Mouse (Mus musculus) right cerebral cortex, adult 18-20 months (tissue): ENCODE results near the gene Urgcp.
A peak's percentile ranks its signal among the peaks of the same experiment; 100 is the strongest.
"Not testable (repeated sequence)": the region's sequence is repeated elsewhere in the genome, so short reads cannot be mapped to it uniquely, and the experiment has no call there.

Experiments
- DNase-seq: peaks from one replicate; pipeline ENCODE4 v3.0.0; 2022; ENCODE audit warnings: mixed read lengths

The Urgcp gene

DNA sequence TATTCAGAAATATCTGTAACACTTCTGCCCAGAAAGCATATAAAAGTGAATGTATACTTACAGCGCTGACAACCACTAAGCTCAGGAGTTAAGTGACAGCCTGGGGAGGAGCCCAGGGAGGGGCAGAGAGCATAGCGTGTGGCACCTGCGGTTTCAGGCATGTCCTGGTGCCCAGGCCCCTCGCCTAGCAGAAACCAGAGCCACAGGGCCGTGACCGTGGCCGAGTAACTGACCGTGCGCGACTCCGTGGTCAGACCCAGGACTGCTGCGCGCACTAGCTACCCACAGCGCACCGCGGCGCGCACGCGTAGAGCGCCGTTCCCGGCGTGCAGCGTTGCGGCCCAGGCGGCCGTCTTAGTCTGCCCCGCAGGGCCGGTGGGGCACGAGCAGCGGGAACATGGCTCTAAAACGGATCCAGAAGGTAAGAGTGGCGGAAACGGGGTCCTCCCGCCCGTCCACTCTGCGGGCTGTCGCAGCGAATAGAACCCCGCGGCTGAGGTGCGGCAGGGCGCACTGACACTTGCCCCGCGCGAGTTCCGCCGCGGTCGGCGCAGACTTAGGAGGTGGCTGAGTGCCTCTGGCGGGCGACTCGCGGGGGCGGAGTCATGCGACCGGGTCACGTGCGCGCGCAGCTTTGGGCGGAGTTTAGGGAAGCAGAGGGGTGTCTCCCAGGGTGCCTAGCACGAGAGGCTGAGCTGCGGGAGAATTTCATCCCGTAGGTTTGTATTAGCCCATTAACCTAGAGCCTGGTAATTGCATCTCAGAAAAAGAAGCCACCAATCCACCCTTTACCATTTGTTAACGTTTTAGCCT lies at the start of gene Urgcp:
TSS of gene Urgcp (minus strand) at position 557 of the 813 bp plus-strand sequence.
- DNase-seq, result peak; percentile 92

DNA sequence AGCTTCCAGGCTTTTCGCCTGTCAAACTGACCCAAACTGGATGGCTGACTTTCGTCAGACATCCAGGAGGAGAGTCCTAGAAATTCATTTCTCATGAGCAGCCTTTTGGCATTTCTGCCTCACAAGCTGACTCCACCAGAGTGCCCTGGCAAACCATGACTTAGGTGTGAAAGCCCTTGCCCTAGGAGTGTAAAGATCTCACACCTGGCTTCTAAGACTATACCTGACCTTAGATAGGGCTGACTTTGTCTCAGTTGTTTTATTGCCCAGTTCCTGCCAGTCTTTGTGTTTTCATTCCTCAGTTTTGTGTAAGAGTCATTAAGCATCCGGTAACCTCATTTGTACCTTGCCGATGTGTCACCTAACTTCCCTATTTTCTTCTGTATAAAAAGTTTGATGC lies 47.3 kb upstream of the Urgcp start:
- not testable (repeated sequence) for DNase-seq

GRCm38 (mm10) chr11:5807956-5808355 lies 45.8 kb upstream of the Urgcp start:
- DNase-seq, result no peak

- no peak for DNase-seq
Measured at GRCm38 (mm10) chr11:5805711-5806110, 43.5 kb upstream of the Urgcp start.

GRCm38 (mm10) chr11:5804174-5804573 lies 42.0 kb upstream of the Urgcp start:
- no peak for DNase-seq

GRCm38 (mm10) chr11:5803551-5803981 lies 41.4 kb upstream of the Urgcp start, which contains the start of gene Pgam2:
TSS of gene Pgam2 (minus strand) at chr11:5803733.
- DNase-seq, result peak; percentile 38

- no peak for DNase-seq
Measured at GRCm38 (mm10) chr11:5802457-5803217, 40.5 kb upstream of the Urgcp start.

DNA sequence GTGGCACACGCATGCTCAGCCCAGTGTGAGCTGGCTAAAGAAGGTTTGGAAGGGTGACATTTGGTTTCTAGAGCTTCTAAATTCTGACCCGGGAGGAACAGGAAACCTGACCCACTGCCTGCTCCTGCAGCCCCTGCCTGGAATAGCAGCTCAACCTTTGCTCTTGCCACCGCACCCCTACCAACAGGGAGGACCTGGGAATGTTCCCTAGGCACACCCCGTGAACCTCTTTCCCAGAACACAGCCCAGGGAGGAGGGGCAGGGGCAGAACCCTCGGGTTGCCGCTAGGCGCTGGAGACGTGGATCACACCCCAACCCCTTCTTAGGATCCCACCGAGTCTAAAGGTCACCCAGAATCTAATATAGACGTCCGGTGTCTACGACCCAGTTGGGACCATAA lies 39.8 kb upstream of the Urgcp start:
- DNase-seq, result no peak

DNA sequence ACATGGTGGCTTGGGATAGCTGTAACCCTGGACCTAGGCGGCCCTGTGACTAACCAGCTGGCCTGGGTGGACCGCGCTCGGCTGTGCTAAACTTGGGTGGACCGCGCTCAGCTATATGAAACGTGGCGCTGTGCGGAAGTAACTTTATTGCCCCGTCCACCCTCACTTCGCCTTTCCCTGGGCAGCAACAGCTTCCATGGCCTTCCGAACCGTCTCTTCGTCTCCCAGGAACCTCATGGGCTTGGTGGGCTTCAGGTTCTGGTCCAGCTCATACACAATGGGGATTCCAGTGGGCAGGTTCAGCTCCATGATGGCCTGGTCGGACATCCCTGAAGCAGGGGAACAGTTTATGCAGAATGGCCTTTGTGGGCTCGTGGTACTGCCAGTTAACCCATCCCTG lies 39.3 kb upstream of the Urgcp start:
- DNase-seq, result no peak

DNA sequence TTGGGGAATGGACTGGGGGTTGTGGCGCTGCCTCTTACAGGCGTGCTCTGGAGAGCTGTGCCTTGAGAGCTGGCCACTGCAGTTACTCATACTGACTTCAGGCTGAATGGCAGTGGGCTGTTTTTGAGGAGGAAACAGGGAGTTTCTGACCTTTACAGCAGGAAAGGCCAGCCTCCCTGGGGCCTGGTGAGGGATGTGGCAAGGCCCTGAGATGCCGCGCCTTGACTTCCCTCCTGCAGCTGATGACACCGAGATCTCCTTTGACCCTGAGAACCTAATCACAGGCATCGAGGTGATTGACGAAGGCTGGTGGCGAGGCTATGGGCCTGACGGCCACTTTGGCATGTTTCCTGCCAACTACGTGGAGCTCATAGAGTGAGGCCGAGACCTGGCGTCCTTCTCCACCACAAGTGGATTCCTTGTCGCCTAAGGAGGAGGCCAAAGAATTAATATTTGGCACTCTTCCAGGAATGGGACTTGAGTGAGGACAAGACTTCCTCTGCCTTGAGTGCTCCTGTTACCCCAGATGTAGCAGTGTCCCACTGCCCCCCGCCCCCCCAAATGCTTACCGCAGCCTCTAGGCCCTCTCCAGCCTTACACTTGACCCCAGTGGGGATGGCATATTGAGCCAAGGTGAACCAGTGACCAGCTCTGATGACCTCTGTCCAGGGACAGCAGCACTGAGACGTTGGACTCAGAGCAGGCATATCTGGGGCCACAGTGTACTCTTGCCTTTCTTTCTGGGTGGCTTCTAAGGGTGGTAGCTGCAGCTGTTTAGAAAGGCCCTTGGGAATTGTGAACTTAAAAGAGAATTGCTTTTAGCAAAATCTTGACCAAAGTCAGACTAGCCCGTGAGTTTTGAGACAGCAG lies 37.7 kb upstream of the Urgcp start:
- DNase-seq, result no peak

GRCm38 (mm10) chr11:5797928-5798327 lies 35.8 kb upstream of the Urgcp start:
- no peak for DNase-seq

- no peak for DNase-seq
Measured at GRCm38 (mm10) chr11:5797371-5797770, 35.2 kb upstream of the Urgcp start.

GRCm38 (mm10) chr11:5796939-5797338 lies 34.8 kb upstream of the Urgcp start:
- DNase-seq, result no peak

DNA sequence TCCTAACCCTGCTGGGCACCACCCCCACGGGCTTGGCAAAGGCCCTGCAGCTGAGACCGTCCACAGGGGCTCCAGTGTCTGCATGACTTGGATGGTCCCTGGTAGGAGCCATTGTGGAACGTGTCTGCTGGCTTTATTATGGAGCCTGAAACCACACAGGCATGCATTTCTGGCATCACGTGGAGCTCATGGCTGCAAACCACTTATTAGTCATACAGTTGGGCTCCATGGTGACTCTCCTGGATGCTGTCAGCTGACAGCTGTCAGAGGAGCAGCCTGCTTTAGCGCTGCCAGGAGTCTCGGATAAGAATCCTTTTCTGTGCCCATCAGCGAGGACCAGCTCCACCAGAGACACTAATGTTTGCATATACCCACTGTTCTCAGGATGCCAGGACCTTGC lies 33.5 kb upstream of the Urgcp start:
- peak; percentile 54 for DNase-seq

DNA sequence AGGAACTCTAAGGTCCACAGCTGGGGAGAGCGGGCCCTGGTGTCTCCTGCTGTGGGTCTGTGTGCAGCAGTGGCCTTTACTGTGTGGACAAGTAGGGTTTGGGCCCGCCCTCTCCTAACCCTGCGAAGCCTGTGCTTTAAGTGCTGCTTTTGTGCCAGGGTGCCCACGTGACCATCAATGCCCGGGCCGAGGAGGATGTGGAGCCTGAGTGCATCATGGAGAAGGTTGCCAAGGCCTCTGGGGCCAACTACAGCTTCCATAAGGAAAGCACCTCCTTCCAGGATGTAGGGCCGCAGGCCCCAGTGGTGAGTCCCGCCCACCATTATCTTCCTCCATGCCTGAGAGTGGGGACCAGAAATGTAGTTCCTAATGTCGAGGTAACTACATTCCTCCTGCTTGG lies 33.1 kb upstream of the Urgcp start:
- DNase-seq, result no peak

GRCm38 (mm10) chr11:5790431-5790830 lies 28.3 kb upstream of the Urgcp start:
- DNase-seq, result no peak

DNA sequence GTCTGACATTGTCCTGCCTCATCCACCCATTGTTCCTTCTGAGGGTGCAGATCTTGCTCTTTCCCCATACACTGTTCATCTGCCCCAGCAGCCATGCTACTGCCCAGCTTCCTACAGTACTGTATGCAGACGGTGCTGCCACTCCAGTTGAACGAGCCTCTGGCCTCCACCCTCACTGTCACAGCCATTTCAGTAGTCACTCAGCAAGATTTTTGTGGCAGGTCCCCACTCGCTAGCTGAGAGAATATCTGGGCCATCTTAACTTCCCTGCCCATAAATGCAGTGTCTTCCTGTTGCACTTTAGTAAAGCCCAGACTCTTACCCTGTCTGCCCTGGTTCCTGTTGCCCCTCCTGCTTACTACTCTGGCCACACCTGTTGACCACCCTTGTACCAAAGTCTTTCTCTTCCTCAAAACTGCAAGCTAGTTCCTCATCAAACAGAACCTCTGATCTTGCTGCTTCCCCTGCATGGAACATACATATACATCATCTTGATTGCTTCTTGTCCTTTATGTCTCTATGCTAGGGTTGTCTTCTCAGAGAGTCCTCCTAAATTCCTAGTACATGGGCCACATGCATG lies 27.7 kb upstream of the Urgcp start:
- no peak for DNase-seq

DNA sequence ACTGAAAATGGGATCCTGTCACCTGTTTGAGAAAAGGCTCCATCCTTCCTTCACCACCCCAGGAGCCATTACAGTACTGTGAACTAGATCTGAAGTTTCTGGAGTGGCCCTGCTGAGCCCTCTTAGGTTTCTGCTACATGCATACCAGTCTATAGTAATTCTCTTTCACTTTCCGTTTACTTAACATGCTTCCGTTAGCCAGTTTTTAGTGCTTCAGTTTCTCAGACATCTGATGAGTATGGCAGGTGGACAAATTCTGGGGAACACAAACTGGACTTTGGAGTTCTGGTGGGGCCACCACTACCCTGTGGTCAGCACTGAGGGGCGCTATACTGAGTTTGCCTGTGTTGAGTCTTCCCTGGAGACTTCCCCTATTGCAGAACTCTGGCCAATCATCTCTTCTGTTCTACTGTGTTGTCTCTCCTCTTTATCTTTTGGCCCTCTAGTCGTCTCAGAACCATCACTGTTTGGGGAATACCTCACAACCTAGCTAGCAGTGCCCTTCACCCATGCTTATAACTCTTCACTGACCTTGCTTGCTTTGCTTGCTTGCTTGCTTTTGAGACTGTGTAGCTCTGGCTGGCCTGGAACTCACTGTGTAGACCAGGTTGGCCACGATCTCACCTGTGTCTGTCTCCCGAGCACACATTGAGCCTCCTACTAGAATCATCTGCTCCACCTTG lies 27.0 kb upstream of the Urgcp start:
- DNase-seq, result no peak

DNA sequence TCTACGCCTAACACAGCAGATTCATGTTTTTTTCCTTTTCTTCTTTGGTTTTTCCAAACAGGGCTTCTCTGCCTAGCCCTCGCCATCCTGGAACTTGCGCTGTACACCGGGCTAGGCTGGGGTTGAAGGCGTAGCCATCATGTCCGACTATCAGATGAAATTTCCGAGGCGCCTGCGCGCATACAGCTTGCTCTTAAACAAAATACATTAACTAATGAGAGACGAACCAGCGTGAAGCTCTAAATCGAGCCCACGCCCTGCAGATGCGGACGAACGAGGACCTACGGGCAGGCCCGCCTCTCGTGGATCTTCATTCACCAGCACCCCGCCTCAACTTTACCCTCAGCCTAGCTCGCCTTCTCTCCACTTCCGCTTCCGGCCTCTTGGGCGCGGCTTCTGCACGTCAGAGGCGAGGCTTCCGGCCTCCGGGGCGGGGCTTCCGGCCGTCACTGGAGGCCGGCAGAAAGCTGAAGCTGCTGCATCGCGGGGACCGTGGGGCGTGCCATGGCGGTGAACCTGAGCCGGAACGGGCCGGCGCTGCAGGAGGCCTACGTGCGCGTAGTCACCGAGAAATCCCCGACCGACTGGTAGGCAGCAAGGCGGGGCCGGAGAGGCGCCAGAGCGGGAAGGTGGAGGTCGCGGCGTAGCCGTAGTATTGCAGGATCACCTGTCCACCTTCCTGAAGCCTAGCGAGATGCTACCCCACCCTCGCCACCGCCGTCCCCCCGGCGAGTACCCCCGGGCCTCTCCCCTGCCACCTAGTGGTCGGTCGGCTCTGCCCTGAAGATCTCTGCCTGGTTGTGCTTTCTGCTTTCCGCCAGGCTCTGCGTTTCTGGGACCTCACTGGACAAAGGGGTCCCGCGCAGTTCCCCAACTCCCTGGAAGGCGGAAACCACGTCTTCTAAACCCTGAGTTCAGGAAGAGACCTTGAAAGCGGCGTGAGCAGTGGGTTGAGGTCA lies 26.2 kb upstream of the Urgcp start, which contains the start of gene Dbnl:
TSS of gene Dbnl (plus strand) at position 433 of the 959 bp plus-strand sequence.
- peak; percentile 97 for DNase-seq

GRCm38 (mm10) chr11:5787671-5788055 lies 25.5 kb upstream of the Urgcp start:
- no peak for DNase-seq

- DNase-seq, result no peak
Measured at GRCm38 (mm10) chr11:5785732-5786131, 23.6 kb upstream of the Urgcp start.
